Mouse (Mus musculus) Muller cell, postnatal 12 days (primary cell): ENCODE results near the gene BC030870.

ENCODE experiments used
- DNase-seq: peaks from one replicate; pipeline ENCODE4 v3.0.0-alpha.2; 2015; ENCODE audit errors: inconsistent ontology term

The BC030870 gene

DNA sequence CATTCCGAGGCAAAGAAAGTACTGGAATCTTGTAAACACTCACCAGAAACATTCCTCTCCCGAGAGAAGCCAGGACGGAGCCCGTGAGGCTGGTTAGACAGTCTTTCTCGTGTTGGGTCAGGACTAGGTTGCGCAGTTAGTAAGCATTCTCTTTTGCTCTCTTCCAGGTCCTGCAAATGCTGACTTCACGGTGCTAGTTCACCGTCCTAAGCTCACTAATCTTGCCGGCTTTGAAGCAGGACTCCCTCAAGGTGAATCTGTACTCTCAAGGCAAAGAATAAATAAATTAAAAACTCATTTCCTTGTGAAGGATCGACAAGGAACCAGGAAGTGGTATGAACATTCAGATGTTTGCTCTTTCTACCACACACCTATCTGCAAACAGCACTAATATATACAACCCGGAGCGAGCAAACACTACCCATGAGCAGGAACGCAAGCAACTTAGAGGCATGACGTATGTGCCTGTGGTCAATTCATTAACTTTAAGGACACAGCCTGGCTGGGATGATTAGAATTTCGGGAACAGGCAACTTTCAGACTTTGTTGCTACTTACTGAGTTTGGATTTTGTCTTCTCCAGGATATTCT lies at the start of gene BC030870:
BC030870 (minus strand) TSS at position 365 of the 590 bp plus-strand sequence.
- DNase-seq: no peak

DNA sequence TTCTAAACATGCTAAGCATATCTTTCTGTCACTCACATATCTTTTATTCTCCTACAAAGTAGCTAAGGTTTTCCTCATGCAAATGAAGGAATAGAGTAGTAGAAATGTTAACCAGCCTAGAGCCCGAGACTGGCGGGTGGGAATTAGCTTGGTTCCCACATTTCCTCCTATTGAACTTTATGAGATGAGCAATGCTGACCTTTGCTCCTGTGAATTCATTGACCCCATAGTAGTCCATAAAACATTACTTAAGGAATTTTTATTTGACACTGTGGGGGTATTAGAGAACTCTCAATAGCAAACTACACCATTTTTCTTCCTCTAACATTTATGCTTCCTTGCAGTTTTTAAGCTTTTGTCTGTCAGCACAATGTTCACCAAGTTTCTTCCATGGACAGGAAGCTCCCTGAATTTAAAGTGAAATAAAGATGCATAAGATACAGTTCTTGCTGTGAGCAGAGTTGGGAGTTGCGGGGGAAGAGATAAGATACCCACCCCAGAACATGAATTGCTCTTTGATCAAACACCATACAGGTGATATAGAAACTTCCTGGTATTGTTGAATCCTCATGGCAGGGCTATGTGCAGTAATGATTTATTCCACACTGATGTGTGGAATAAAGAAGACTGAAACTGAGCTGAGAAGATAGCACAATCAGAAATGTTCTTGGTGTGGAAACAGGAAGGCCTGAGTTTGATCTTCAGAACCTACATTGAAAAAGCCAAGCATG lies 45.5 kb upstream of the BC030870 start:
- DNase-seq: no peak

DNA sequence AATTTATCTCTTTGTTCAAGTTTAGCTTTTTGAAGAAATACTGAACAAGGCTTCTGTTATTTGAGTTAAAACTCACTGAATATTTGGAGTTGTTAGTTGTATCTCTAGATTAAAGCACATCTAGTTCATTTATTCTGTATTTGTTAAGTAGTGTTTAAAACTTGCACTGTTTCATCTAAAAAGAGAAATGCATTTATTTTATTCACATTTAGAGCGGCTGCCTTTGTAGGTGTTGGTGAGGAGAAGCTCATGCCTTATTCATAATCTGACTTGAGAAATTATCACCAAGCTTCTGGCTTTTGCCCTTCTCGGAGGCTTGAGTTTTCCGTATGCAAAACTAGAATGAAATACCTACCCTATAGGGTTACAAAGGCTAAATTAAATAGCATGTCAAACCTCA lies 39.8 kb upstream of the BC030870 start:
- DNase-seq: no peak

DNA sequence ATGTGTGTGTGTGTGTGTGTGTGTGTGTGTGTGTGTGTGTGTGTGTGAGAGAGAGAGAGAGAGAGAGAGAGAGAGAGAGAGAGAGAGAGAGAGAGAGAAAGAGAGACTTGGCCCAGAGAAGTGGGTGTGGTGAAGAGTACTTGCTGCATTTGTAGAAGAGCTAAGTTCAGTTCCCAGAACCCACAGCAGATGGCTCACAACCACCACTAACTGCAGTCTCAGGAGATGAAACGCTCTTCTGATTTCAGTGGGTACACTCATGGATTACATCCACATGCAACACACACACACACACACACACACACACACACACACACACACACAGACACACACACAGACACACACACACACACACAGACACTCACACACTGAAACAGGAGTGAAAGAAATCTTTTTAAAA lies 31.3 kb upstream of the BC030870 start:
- DNase-seq: peak; percentile 14

DNA sequence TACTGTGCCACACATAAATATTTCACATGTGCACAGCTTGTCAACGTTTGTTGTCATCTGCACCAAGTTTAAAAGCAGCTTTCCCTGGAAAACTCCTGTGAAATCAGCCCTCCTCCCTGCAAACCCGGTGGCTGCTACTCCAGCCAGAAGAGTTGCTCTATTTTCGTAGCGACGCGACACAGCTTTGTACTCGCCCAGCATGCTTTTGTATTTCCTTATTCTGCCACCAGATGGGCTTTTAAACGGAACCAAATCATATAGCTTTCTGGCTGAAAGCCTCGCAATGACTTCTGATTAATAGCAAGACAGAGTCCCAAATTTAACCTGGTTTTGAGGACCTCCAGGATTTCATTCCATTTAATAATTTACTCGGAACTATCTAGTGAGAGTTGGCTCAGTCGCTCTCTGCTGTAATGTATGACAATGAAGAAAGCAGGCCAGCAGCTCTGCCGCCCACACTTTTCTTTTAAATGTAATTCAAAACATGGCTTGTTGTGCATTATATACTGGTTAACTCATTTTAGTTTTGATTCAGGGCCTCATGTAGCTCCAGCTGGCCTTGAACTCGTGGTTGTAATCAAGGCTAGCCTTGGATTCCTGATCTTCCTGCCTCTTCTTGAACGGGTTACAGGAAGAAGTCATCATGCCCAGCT lies 29.9 kb upstream of the BC030870 start:
- no peak for DNase-seq

DNA sequence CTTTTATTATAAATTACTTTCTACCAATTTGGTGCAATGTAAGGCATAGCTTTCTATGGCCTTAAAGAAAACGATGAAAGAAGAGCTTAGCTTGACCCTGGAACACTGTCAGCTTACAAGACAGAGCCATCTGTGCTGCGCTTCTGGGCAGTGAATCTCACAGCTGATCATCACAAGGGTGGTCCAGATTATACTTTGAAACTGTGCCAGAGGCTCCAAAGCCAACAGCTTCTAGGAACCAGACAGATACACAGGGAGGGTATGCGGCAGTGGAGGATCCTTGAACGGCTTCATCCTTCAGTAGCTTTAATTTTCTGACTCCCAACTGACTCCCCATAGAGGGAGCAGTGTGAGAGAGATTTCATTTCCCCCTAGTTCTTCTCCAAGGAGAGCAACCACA lies 28.5 kb upstream of the BC030870 start:
- no peak for DNase-seq

DNA sequence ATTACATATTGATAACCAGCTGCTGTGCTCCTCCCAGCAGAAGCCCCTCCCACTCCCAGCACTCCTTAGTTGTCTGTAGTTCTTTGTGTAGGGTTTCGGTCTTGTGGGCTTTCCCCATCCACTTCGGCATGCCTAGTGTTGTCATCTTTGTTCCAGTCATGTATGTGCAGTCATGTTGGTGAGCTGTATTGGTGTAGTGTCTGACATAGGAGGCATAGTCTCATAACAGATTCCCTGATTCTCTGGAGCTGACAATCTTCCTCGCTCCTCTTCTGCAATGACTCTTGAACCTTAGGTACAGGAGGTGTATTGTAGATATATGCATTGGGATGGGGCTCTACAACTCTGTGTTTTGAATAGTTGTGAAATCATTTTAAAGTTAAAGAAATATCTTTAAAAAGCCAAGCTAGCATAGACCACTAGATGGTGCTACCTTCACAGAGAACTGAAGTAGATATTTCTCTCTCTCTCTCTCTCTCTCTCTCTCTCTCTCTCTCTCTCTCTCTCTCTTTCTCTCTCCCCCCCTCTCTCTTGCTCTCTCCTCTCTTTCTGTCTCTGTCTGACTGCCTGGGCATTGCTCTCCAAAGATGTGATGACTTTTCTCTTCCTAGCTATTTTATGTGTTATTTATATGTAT lies 9.6 kb upstream of the BC030870 start:
- DNase-seq: peak; percentile 27

DNA sequence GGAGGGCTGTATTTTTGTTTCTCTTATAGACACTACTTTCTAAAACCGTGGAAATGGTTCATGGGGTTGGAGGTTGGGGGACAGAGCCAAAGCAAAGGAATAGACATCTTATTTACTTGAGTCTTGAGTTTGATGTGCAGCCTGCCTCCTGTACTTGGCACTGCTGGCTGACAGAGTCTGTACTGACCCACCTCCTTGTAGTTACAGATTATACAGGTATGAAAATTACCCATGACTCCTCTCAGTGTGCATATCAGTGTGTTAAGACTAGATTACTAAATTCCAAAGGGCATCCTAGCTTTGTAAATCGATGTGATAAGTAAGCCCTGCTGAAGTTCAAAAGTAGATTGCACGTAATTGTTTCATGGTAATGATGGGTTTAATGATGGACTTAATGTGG lies 2.9 kb downstream of the BC030870 start:
- DNase-seq: no peak

DNA sequence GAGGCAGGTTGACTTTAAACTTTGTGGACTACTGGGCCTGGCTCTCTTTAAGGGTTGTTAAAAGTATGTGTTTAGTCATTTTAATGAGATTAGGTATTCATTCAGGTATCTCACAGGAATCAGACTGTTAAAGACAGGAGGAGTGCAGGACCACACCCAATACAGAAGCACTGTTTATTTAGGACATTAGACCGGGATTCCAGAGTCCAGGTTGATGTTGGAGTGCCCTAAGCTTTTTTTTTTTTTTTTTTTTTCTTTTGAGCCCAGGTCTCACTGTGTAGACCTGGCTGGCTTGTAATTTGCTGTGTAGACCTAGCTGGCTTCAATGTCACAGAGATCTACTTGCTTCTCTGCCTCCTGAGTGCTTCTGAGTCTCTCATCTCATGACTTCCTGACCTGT lies 3.3 kb downstream of the BC030870 start:
- DNase-seq: no peak

DNA sequence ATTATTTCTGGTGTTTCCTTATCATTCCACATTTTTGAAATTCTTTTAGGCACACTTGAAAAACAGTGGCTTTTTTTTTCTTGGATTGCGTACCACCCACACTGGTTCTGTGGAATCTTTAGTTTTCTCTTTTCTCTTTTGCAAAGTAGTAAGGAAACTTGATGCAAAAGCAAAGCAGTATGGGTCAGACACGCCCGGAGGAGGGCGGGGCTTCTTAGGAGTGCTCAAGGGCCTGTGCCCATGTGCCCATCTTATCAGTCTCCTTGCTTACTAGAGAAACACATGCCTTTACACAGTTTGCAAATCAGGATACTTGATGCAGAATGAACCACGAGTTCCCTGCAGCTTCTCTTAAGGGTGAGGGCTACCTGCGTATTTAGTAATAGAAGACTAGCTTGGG lies 17.3 kb downstream of the BC030870 start:
- DNase-seq: no peak

DNA sequence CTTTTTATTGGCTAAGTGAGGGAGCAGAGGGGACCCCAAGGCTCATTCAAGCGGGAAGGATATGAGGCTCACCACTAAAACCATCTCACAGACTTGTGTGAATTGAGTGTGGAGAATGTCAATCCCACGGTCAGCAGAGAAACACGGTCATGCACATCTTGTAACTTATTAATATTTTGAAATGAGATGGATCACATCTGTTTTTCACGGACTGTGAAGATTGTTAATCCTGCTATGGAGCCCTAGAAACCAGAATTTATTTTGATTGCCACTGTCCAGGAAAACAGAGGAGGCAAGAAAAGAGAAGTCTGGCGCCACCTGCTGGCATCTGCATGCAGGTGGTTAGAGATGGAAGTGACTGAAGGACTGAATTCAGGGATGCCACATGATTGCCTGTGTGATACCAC lies 19.1 kb downstream of the BC030870 start:
- DNase-seq: peak; percentile 55

DNA sequence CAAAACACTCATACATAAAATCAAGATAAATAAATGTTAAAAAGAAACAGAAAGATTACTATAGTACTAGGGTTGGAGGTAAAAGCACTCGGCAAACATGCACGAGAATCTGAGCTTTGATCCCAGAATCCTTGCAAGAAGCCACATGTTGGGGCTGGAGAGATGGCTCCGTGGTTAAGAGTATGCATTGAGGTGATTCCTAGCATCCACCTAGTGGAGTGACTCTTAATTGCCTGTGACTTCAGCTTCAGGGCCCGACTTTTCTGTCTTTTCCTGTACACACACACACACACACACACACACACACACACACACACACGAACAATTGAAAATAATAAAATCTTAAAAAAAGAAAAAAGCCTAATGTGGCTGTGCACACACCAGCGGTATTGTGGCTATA lies 20.4 kb downstream of the BC030870 start:
- no peak for DNase-seq

DNA sequence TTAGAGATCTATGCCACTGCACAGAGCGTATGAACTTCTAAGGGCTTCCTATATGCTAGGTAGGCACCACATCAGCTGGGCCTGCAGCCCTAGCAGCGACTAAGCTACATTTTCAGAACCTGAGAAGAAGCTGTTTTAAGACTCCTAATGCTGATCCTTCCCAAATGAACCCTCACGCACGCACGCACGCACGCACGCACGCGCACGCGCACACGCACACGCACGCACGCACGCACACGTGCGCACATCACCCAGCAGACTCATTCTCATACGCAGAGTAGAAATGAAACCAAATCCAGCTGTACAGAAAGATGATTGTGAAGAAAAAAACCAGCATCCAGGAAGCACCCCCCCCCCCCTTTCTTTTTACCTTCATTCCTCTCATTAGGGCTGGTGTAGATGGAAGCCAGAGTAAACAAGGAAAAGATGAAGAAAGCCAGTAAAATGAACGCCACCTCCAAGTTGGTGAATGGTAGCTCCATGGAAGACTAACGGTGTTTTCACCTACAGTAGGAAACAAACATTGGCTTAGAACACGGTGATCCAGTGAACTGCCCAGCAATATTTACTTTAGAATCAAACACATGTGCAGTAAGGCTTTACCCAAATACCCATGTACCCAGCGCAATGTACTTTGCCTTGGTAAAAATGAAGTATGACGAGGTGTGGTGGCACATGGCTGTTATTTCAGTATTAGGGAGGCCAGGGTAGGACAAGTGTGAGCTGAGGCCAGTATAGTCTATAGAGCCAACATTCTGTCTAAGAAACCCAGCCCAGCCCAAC lies 21.2 kb downstream of the BC030870 start:
- DNase-seq: no peak

DNA sequence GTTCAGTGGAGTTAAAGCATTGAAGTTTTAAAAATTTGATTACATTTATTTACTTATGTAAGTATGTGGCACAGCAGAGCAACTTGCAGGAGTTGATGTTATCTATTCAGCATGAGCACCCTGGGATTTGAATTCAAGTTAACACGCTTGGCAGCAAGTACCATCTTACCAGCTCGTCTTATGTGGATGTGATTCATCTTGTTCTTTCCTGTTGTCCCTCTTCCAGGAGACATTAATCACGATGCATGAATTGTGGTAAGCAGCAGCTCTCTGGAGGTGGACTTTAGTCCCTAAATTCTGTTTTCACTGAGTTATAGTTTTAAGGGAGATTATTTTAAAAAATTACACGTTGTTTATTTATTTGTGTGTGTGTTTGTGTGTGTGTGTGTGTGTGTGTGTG lies 25.3 kb downstream of the BC030870 start:
- no peak for DNase-seq

DNA sequence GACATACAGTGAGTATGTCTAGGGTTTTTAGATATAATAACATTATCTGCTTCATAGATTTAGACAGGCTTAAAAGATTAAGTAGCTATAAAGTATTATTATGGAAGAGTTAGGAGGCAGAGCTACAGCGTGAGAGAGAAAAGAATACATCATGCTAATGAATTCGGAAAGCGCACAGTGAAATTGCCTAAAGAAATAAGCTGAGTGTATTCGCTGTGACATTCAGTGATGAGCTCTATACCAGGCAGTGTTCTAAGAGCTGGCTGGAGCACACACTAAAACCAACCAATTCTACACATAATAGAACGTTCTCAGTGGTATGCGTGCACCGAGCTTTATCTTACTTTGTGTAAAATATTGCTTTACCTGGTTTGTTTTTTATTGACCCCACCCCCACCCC lies 25.7 kb downstream of the BC030870 start:
- DNase-seq: no peak

DNA sequence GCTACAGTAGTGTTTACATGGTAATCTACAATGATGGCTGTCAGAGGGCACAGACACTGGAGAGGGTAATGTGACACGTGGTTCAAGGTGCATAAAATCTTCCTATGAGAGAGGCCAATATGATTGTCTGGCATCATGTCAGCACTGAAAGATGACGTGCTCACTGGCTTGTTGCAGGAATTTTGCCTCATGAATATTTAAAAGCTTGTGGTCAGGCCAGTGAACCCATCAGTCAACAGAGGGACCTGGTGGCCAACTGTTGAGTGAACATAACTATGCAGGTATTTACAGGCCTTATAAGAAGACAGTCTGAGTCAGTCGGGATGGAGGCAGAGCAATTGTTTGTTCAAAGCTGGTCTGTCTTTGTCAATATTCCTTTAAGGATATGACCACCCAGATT lies 29.6 kb downstream of the BC030870 start:
- DNase-seq: peak; percentile 37

DNA sequence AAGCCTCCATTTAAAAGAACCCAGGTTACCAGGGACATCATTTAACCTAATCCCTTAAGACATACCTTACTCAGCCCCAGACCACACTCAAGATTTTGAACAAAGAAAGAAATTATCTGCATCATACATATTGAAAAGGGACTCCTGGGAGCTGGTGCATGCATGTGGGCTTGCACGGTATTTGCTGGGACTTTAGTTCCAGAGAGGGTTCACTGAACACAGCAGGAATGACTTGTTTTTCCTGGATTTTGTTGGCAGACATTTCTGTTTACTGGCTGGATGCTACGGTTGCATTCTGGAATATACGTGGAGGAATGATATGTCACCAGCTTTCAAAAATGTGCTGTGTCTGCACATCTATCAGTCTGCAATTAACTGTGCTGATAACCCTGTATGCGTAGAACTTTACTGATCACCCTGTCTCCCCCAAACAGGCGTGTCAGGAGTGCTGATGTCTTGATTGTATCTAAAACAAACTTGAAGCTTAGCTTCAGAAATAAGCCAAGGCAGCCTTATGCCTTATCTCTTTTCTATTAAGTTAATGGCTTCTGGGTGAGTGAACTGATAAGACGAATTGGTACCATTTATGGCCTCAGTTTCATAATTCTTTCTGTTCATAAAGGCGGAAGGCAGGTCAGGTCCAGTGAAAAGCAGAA lies 31.5 kb downstream of the BC030870 start:
- peak; percentile 7 for DNase-seq

DNA sequence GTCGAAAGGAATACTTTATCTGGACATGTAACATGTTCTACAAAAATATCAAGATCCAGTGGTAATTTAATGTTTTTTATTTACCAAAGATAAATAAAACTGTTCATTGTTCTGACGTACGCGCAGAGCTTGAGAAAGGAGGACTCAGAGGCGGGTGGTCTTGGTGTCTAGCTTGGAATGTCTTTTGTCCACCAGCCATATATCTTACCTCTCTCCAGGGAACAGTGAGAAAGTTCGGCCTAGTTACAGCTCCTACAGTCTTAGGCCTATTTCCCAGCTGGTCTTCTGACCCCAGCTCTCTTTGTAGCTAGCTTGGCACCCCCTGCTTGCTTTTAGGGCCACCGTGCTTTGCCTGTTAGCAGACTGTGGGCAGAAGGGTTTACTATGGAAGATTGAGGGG lies 39.6 kb downstream of the BC030870 start:
- DNase-seq: no peak

DNA sequence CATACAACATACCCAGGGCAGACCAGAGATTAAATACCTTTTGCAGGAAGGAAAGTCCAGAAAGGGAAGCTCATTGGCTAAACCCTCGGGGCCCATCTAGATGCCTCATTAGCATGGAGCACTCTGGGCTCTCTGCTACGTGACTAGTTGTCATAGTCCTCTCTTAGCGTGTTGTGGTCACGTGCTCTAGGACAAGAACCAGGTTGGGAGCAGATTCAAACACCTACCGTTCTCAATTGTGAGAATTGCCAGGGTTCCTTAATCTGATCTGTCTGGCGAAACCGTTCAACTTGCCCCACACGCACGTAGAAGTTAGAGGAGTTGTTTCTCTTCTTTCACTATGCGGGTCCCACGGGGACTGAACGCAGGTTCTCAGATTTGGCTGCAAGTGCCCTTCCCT lies 41.2 kb downstream of the BC030870 start:
- DNase-seq: no peak

DNA sequence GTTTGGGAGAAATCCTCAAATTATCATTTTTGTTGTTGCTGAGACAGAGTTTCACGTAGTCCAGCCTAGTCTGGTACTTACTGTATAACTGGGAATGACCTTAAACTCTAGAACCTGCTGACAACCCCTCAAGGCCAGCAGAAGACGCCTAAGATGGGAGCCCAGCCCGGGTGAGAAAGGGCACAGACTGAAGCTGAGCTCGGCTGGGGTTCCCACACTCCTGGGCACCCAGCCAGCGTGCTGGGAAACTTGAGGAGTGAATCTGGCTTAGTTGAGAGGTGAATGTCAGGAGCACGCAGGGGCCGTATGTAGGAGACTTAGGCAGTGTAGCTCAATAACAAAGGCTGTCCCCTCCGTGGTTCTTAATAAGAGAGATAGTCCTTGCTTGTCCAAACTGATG lies 41.7 kb downstream of the BC030870 start:
- no peak for DNase-seq

DNA sequence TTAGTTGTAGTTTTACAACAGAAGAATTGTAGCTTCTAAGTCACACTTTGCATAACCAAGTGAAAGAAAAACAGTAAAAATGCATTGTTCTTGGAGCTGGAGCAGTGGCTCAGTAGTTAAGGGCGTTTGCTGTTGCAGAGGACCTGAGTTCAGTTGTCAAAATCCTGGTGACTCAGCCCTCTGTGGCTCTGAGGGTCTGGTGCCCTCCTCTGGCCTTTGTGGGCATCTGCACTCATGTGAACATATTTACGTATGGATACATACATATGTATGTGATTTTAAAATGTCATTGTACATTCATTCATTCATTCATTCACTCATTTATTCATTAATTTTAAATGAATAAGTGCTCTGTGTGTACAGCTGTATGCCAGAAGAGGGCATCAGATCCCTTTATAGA lies 43.7 kb downstream of the BC030870 start:
- no peak for DNase-seq
